Mouse (Mus musculus) kidney, embryonic 16.5 days (tissue): ENCODE measurements around the gene Ptpro. TPM values are rescaled to one million over a fixed set of nuclear protein-coding genes. Genes with fewer than 3 reads are reported as not detected.

Experiments used
- ATAC-seq: fragments of 200-750 bp; cut with Nextera tagmentation; 2 replicates; pipeline ENCODE4 v1.8.0; 2017; ENCODE audit warnings: moderate TSS enrichment; ENCODE audit not compliant: low FRiP score, low TSS enrichment
- H3K27ac ChIP-seq: fragments of 300-500 bp; sonication (generic); 2 replicates; pipeline ENCODE4 v1.5.1; 2014; ENCODE audit warnings: low read length
- H3K27me3 ChIP-seq: fragments of 300-500 bp; sonication (generic); 2 replicates; pipeline ENCODE4 v1.6.1; 2014; ENCODE audit warnings: low read length, control low read depth, mixed read lengths; ENCODE audit not compliant: insufficient read depth
- H3K36me3 ChIP-seq: fragments of 300-500 bp; sonication (generic); 2 replicates; pipeline ENCODE4 v1.6.1; 2014; ENCODE audit warnings: low read length, control low read depth, mixed read lengths; ENCODE audit not compliant: insufficient read depth
- H3K4me1 ChIP-seq: fragments of 300-500 bp; sonication (generic); 2 replicates; pipeline ENCODE4 v1.6.1; 2014; ENCODE audit warnings: low read length, control low read depth, mixed read lengths; ENCODE audit not compliant: insufficient read depth
- H3K4me2 ChIP-seq: fragments of 300-500 bp; sonication (generic); replicated peaks from 2 replicates; pipeline ENCODE4 v1.6.1; 2014; ENCODE audit warnings: low read depth, low read length
- H3K4me3 ChIP-seq: fragments of 300-500 bp; sonication (generic); 2 replicates; pipeline ENCODE4 v1.5.1; 2014; ENCODE audit warnings: mild to moderate bottlenecking, low read length
- H3K9ac ChIP-seq: fragments of 300-500 bp; sonication (generic); replicated peaks from 2 replicates; pipeline ENCODE4 v1.6.1; 2014; ENCODE audit warnings: low read length
- H3K9me3 ChIP-seq: fragments of 300-500 bp; sonication (generic); 2 replicates; pipeline ENCODE4 v1.6.1; 2016; ENCODE audit warnings: low read length, control low read depth
- WGBS: fragments of 180-500 bp; shearing (Covaris S2); extraction: QIAGEN DNeasy Blood & Tissue Kit; methylation state at CpG from one replicate; pipeline ENCODE4 v1.1.7; 2014; 5-methylcytosine and 5-hydroxymethylcytosine counted together
- polyA plus RNA-seq: library from polyadenylated mRNA; unstranded; fragments of >200 nt; fragmentation: Nextera tagmentation; extraction: Ambion mirVana; gene quantifications from 2 replicates; pipeline ENCODE4 v1.2.1, GENCODE M21; 2015

Gene Ptpro
- polyA plus RNA-seq, 1 experiment from 2014 or later, result 21.7 TPM

- 57% methylated on average over 7 of the region's 7 CpGs for WGBS
- Histone ChIP-seq H3K9ac (no peak overlapping the region), H3K27ac (no peak overlapping the region), H3K4me2 (peak overlapping the region; percentile 8), H3K27me3 (no peaks in the 10 kb centered on the region; the same call in 1 of the 2 replicates), H3K9me3 (no peaks in the 10 kb centered on the region), H3K4me3 (no peak overlapping the region), H3K36me3 (no peaks in the 10 kb centered on the region), H3K4me1 (peaks cover 6% of the 10 kb centered on the region)
- ATAC-seq, result 0 out of 2 replicates have a peak, but pooled peaks have one; percentile 4
Observed at GRCm38 (mm10) chr6:137456064-137456463, 203.9 kb downstream of the Ptpro start.

- Histone ChIP-seq H3K36me3 (no peaks in the 10 kb centered on the region), H3K9me3 (no peaks in the 10 kb centered on the region), H3K27ac (no peak overlapping the region), H3K27me3 (no peaks in the 10 kb centered on the region; the same call in 1 of the 2 replicates), H3K9ac (no peak overlapping the region), H3K4me1 (peaks cover 6% of the 10 kb centered on the region), H3K4me2 (no peak overlapping the region), H3K4me3 (no peak overlapping the region)
- WGBS, result 34% methylated on average over 7 of the region's 7 CpGs
- no peak for ATAC-seq
Observed at GRCm38 (mm10) chr6:137457210-137457609, 205.1 kb downstream of the Ptpro start.

DNA sequence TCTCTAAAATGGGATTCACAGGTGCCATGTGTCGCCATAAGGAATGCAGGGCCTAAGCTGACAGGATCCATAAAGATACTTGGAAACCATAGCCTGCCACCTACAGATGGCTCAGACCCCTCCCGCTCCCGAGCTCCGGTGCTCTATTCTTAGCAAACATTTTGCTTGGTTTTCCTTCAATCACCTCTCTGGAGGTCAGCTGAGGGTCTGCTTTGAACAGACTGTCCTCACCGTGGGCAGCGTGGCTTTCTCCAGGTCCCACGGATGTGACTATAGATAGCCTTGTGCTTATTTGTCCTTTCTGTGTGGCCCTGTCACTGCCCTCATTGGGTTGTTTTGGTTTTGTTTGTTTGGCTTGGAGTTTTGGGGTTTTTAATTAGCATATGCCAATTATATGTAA, 206.0 kb downstream of the Ptpro start:
- H3K4me1 ChIP-seq, result peaks cover 6% of the 10 kb centered on the region
- no peaks in the 10 kb centered on the region for H3K36me3 ChIP-seq
- no peak for ATAC-seq
- no peak overlapping the region for H3K9ac ChIP-seq
- no peaks in the 10 kb centered on the region for H3K9me3 ChIP-seq
- WGBS, result 77% methylated on average over 7 of the region's 7 CpGs
- no peak overlapping the region for H3K4me2 ChIP-seq
- H3K27me3 ChIP-seq, result no peaks in the 10 kb centered on the region; the same call in 1 of the 2 replicates
- H3K4me3 ChIP-seq, result no peak overlapping the region
- H3K27ac ChIP-seq, result no peak overlapping the region

DNA sequence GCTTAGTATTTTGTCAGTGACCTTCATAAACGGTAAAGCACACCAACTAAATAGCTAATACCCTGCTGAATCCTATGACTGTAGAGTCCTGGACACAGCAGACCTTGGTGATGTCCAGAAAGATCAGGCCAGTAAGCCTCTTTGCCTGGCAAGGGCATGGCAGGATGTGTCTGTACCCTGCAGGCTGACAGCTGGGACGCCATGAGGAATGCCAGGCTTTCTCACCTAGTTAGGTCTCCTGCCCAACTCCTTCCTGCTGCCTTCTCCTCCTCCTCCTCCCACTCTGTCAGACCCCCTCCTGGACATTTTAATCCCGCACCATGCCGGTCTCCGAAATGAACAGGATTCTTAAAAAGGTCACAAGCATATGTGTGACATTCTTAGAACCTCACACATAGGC, 211.7 kb downstream of the Ptpro start:
- H3K4me3 ChIP-seq, result no peak overlapping the region
- H3K4me1 ChIP-seq, result no peaks in the 10 kb centered on the region
- no peak overlapping the region for H3K27ac ChIP-seq
- H3K9ac ChIP-seq, result no peak overlapping the region
- H3K36me3 ChIP-seq, result no peaks in the 10 kb centered on the region
- no peak overlapping the region for H3K4me2 ChIP-seq
- no peak for ATAC-seq
- WGBS, result 96% methylated on average over 5 of the region's 5 CpGs
- no peaks in the 10 kb centered on the region for H3K9me3 ChIP-seq
- H3K27me3 ChIP-seq, result no peaks in the 10 kb centered on the region

DNA sequence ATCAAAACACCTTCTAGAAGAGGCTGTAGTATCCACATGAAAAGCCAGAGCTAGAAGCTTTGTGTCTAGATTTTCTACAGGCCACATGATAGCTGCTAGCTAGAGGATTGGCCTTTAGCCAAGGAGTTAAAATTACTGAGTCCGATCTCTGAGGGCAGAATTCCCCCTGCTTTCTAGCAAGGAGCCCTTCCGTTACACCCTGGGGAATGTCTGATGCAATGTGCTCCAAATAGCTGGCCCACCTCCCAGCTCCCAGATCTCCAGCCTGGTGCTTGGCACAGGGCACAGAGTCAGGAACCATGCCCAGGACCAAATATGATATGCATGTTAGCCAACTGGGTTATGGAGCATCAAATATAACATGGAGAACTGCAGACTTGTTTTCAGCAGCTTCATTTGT, 213.1 kb downstream of the Ptpro start:
- H3K4me3 ChIP-seq, result no peak overlapping the region
- ATAC-seq, result 0 out of 2 replicates have a peak, but pooled peaks have one; percentile 39
- WGBS, result 30% methylated on average over 2 of the region's 2 CpGs
- H3K9me3 ChIP-seq, result no peaks in the 10 kb centered on the region
- H3K27ac ChIP-seq, result no peak overlapping the region
- no peaks in the 10 kb centered on the region for H3K4me1 ChIP-seq
- no peaks in the 10 kb centered on the region for H3K36me3 ChIP-seq
- no peak overlapping the region for H3K4me2 ChIP-seq
- no peaks in the 10 kb centered on the region for H3K27me3 ChIP-seq
- no peak overlapping the region for H3K9ac ChIP-seq

GRCm38 (mm10) chr6:137466256-137466655, 214.1 kb downstream of the Ptpro start:
- H3K4me3 ChIP-seq, result no peak overlapping the region
- no peaks in the 10 kb centered on the region for H3K9me3 ChIP-seq
- H3K4me1 ChIP-seq, result peaks cover 5% of the 10 kb centered on the region; the same call in 1 of the 2 replicates
- no peak overlapping the region for H3K9ac ChIP-seq
- no peaks in the 10 kb centered on the region for H3K27me3 ChIP-seq
- no peaks in the 10 kb centered on the region for H3K36me3 ChIP-seq
- no peak overlapping the region for H3K4me2 ChIP-seq
- no peak for ATAC-seq
- WGBS, result 80% methylated on average over 2 of the region's 2 CpGs
- no peak overlapping the region for H3K27ac ChIP-seq

- Histone ChIP-seq H3K4me2 (no peak overlapping the region), H3K9me3 (no peaks in the 10 kb centered on the region), H3K4me3 (no peak overlapping the region), H3K27me3 (no peaks in the 10 kb centered on the region), H3K9ac (no peak overlapping the region), H3K36me3 (no peaks in the 10 kb centered on the region), H3K27ac (no peak overlapping the region), H3K4me1 (peaks cover 5% of the 10 kb centered on the region; the same call in 1 of the 2 replicates)
- ATAC-seq, result no peak
- whole genome bisulfite sequencing, result 86% methylated on average over 3 of the region's 3 CpGs
Observed at GRCm38 (mm10) chr6:137467696-137468095, 215.6 kb downstream of the Ptpro start.

- over 99% methylated on average over 4 of the region's 4 CpGs for WGBS
- no peaks in the 10 kb centered on the region for H3K9me3 ChIP-seq
- ATAC-seq, result no peak
- H3K36me3 ChIP-seq, result no peaks in the 10 kb centered on the region
- peaks cover 5% of the 10 kb centered on the region; the same call in 1 of the 2 replicates for H3K4me1 ChIP-seq
- H3K27me3 ChIP-seq, result no peaks in the 10 kb centered on the region
- no peak overlapping the region for H3K4me3 ChIP-seq
- no peak overlapping the region for H3K4me2 ChIP-seq
- no peak overlapping the region for H3K27ac ChIP-seq
- H3K9ac ChIP-seq, result no peak overlapping the region
Observed at GRCm38 (mm10) chr6:137469541-137469940, 217.4 kb downstream of the Ptpro start.

DNA sequence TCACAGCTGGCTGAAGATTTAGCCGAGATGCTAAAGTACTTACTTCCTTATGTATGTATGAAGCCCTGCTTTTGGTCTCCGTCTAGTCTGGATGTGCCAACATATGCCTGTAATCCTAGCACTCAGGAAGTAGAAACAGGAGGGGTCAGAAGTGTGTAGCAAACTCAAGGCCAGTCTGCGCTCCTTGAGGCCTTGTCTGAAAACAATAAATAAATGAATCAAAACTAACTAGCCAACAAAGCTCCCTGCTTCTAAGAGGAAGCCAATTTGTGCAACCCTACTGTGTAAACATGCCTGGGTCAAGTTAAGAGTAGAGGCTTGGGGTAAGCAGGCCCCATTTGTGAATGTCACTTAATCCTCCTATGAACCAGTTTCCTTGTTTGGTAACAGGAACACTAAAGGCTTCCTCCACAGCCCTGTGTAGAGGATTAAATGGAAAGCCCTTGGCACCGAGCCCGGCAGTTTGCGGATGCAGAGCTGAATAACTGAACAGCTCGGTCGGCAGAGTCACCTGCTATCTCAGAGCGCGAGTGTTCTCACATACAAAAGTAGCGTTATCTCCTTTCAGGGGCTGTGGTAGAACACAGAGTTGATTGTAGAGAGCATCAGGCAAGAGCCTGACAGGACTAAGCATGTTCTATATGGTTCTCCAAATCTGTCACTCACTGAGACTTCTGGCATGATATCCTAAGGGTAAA, 218.9 kb downstream of the Ptpro start:
- Histone ChIP-seq H3K9me3 (peaks cover 2% of the 10 kb centered on the region), H3K4me2 (no peak overlapping the region), H3K27ac (peak overlapping the region; percentile 51), H3K36me3 (no peaks in the 10 kb centered on the region), H3K4me3 (no peak overlapping the region), H3K9ac (no peak overlapping the region), H3K4me1 (peaks cover 5% of the 10 kb centered on the region; the same call in 1 of the 2 replicates), H3K27me3 (no peaks in the 10 kb centered on the region)
- peak; percentile 73; the same call in 1 of the 2 replicates for ATAC-seq
- WGBS, result 44% methylated on average over 11 of the region's 11 CpGs

GRCm38 (mm10) chr6:137472129-137472528, 220.0 kb downstream of the Ptpro start:
- Histone ChIP-seq H3K4me1 (peaks cover 5% of the 10 kb centered on the region; the same call in 1 of the 2 replicates), H3K4me2 (no peak overlapping the region), H3K27ac (no peak overlapping the region), H3K9me3 (peaks cover 11% of the 10 kb centered on the region), H3K27me3 (no peaks in the 10 kb centered on the region), H3K4me3 (no peak overlapping the region), H3K36me3 (peaks cover 6% of the 10 kb centered on the region), H3K9ac (no peak overlapping the region)
- WGBS, result 87% methylated on average over 9 of the region's 9 CpGs
- no peak for ATAC-seq
